Mouse (Mus musculus): ENCODE measurements around the gene Sik1. TPM values are rescaled to one million over a fixed set of nuclear protein-coding genes. Genes with fewer than 3 reads are reported as not detected.
A peak's percentile ranks its signal among the peaks of the same experiment; 100 is the strongest.
"Not testable (repeated sequence)": the region's sequence is repeated elsewhere in the genome, so short reads cannot be mapped to it uniquely, and the experiment has no call there.

Sik1 gene
- 10 to 100 TPM; 28.3 to 37.8 TPM for total RNA-seq (2021)
- long read RNA-seq, experiment 1, full-length matches to known transcripts: 3 of 8 reads
- long read RNA-seq, experiment 1, partial matches to known transcripts: 4 of 8 reads
- long read RNA-seq, experiment 1, other reads (novel, unspliced or antisense): 1 of 8 reads
- long read RNA-seq, experiment 2, partial matches to known transcripts: 0 of 1 reads
- long read RNA-seq, experiment 2, other reads (novel, unspliced or antisense): 1 of 1 reads

- DNase-seq (ENCODE audit: low spot score in 2 of 2): peak; percentile 98 to 99
Measured at GRCm38 (mm10) chr17:31855597-31856518, at the start of gene Sik1. Sik1 (minus strand) TSS chr17:31855804.

DNA sequence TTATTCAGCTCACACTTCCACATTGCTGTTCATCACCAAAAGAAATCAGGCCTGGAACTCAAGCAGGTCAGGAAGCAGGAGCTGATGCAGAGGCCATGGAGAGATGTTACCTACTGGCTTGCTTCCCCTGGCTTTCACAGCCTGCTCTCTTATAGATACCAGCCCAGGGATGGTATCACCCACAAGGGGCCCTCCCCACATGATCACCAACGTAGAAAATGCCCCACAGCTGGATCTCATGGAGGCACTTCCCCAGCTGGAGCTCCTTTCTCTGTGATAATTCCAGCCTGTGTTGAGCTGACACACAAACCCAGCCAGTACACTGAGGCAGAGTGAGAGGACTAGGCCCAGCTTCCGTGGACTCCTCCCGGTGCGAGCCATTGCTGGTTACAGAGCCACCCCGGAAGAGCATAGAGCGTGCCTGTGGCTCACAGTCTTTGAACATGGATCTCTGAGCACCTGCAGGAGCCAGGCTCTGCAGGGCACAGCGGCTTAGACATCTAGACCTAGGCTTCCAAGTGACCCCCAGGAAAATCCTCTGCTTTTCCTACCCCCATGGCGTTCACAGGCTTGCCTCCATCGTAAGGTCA, 49.7 kb upstream of the Sik1 start:
- DNase-seq (ENCODE audit: low spot score in 2 of 2): no peak

DNA sequence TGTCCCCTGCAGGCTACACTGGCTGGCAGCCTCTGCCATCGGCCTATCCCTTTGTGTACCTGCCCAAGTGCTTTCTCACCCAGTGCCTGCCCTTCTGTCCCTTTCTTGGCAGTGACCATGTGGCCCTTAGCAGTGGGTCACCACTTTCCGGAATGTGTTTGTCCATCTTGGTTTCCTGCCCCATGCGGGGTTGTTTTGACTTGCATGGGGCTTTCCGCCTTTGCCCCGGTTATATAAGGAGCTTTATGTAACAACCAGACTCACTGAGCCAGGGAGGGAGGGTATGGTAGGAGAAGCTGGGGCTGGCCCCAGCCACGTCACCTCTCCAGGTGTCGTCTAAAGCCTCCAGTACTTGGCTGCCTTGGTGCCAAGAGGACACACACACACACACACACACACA, 48.4 kb upstream of the Sik1 start:
- no peak for DNase-seq (ENCODE audit: low spot score in 2 of 2)

DNA sequence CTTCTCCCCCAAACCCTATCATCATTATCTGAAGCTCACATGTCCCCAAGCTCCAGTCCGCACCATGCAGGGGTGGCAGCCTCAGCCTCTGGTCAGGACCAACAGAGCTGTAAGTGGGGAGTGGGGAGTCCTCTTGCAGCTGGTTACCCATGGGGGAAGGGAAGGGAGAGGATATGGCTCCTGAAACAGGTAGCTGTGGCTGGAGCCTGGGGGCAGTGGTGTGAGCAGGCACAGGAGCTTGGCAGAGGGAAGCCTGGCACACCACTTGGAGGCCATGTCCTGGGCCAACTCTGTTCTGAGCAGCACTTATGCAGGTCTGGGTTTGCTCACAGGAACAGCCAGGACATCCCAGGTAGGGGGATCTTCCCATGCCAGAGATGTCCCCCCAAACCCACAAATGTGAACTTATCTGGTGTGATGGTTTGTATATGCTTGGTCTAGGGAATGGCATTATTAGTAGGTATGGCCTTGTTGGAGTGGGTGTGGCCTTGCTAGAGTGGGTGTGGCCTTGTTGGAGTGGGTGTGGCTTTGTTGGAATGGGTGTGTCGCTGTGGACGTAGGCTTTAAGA, 47.1 kb upstream of the Sik1 start:
- no peak for DNase-seq (ENCODE audit: low spot score in 2 of 2)

DNA sequence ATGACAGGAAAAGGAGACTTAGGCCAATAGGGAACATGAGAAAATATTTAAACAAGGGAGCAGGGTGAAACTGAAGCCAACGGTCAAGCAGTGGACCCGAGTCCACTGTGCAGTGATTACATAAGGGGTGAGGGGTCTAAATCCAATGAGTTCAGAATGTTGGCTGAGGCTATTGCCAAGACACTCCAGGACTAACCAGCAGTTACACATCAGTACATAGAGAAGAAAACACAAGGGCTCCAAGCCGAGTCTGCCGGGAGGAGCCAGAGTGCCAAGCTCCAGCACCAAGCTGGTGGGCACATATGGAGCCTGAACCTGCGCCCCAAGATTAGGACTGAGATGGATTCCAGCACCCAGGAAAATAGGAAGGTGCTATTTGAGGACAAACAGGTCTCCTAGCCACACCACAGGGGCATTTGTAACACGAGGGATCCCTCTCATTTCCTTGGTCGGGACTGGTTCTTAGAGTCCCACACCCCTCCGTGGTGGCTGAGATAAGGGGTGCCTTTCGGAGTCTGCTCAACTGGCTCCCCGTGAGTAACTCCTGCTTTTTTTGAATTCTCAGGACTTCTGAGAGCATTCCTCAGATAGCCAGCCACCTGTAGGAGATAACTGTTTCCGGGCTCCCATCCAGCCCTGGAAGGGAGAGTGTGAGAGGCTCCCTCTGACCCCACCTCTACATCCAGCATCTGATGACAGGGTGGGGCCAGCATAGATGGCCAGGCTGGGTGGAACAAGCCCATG, 46.0 kb upstream of the Sik1 start:
- no peak for DNase-seq (ENCODE audit: low spot score in 2 of 2)

DNA sequence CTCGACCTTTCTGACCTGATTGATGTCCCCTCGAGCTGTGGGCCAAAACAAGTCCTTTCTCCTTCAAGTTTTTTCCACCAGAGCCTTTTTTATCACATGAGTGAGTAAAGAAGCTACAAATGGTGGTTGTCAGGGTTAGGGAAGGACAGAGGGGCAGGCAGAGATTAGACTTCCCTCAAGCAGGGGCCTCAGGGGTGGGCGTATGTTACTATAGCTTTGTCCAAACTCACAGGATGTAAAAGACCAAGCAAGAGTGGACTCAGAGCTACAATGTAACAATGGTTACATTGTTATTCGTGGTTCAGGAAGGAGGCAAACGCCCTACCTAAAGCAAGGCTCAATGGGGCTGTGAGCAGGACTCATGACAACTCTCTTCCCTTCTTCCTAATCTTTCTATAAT, 43.3 kb upstream of the Sik1 start:
- DNase-seq (ENCODE audit: low spot score in 2 of 2): no peak

- DNase-seq (ENCODE audit: low spot score in 2 of 2): no peak
Measured at GRCm38 (mm10) chr17:31897186-31897793, 41.7 kb upstream of the Sik1 start.

- no peak for DNase-seq (ENCODE audit: low spot score in 2 of 2)
Measured at GRCm38 (mm10) chr17:31896751-31897150, 41.1 kb upstream of the Sik1 start.

DNA sequence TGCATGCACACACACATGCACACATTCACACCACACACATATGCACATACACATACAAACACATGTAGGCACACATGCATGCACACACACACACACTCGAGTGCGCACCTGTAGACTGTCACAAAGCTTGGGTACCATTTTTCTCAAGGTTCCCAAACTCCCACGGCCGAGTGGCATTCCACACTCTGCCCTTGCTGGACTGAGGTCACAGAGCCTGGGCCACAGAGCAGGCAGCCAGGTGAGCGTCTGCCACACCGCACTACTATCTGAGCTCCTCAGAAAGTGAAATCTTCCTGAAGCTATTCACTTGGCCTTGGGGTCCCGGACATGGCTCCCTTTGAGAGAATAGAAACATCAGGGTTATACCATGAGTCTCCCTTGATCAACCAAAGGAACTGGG, 40.7 kb upstream of the Sik1 start:
- DNase-seq (ENCODE audit: low spot score in 2 of 2): no peak

DNA sequence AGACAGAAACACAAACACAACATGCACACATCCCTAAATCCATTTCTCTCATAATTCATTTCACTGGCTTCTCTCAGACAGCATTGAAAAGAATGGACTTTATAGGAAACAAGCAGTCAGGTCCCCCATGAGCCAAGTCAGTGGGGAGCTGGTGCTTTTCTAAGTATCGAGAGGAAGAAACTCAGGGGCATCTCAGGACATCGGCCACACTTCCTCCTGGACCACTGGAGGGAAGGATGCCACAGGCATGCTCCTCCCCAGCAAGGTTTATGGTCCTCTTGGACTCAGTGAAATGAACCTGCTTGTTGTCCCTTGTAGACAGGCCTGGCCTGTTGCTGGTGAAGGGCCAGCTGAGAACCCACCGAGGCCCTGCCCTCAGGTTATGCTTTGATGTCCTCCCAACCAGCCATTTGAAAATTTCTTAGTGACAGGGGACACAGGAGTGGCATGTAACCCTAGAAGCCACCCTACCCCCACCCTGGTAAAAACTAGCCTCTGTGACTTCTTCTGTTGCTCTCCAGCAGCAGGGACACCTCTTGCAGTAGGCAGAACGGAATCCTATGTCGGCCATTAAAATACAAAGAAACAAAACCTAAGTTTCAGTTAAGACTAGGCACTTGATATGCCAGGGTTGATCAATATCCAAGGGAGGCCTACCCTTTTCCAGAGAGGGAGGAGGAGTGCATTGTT, 37.9 kb upstream of the Sik1 start:
- no peak for DNase-seq (ENCODE audit: low spot score in 2 of 2)

GRCm38 (mm10) chr17:31892750-31893149, 37.1 kb upstream of the Sik1 start:
- DNase-seq (ENCODE audit: low spot score in 2 of 2): peak; percentile 72 to 73

DNA sequence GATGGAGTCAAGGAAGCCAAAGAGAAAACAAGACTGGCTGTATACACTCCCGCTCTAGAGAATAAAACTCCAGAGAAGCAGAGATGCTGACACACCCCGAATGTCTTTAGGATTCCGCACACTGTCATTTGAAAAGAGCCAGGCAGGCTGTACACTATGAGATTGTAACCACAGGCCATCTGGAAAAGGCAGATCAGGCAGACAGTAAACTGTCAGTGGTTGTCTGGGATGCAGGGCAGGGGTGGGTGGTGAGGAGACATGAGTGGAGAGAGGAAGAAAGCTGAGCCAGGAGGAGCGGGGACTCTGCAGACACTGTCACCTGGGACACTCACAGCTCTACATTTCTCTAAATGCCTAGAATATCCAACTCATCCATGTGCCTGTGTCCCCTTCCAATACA, 36.3 kb upstream of the Sik1 start:
- no peak for DNase-seq (ENCODE audit: low spot score in 2 of 2)

DNA sequence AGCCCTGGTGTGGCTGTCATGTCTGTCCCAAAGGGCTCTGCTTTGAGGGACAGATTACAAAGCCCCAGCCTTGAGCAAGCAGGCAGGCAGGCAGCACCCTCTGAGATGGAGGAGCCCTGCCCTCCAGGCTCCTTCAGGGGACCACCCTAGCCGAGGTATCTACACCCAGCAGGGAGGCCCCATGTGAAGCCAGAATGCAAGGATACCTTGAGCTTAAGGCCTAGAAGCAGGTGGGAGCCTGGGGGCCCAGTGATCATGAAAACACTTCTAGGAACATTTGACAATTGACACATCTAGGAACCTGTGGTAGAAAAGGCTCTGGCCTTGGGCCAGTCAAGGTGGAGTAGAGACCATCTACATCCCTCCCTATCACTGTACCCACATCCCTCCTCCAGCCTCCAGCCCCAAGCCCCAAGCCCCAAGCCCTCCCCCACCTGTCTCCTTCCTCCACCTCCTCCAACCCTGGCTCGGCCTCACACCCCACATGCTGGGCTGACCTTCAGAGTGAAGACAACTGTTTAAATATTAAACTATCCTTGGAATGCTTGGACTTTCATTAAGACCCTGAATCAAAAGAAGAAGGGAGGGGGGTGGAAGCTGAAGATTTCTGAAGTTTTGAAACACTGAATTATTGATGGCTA, 34.8 kb upstream of the Sik1 start:
- no peak for DNase-seq (ENCODE audit: low spot score in 2 of 2)

DNA sequence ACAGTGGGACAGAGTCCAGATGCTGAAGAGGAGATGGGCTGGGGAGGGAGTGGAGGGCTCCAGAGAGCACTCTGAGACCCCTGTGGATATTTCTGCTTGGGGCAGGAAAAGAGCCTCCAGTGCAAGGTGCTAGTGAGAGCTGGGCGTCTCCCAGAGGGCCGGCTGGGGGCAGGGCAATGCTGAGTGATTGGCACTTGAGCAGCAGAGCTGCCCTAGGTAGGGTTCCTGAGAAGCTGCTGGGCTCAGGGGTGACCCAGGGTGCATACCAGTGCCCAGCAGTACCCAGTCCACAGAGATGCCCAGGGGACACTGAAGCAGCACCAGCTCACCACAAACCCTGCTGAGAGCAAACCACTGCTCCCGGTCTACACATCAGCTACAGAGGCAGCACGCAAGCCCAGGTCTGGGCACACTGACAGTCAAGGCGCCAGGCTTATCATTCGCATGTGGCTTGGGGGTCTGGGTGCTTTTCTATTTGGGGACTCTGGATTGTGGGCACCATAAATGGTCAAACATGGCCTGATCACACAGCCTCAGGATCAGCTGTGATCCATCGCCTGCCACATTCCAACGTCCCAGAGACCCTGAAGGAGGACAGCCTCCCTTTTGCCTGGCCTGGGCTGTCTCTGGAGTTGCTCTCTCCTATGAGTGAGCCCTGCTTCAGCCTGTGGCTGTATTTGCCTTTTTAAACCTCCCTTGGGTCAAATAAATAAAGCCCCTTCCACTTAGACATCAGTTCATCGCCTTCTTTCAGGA, 34.0 kb upstream of the Sik1 start:
- DNase-seq (ENCODE audit: low spot score in 2 of 2): no peak

DNA sequence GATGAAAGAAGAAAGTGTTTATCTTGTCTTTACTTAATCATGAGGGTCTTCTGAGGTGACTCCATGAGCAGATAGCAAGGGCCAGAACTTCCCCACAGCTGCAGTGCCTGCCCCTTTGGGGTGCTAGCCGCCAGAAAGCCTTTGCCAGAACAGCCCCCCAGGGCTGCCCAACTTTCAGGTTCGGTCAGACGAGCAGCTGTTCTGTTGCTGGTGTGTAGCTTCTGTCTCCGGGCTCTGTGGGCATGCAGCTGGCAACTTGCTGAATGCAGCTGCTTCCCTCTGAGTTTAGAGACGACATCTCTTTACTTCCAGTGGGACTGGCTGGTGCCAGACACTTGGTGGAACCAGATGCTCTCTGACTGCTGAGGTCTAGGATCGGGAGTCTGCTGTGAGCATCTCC, 32.9 kb upstream of the Sik1 start:
- DNase-seq (ENCODE audit: low spot score in 2 of 2): no peak

GRCm38 (mm10) chr17:31884676-31885075, 29.1 kb upstream of the Sik1 start:
- not testable (repeated sequence) for DNase-seq (ENCODE audit: low spot score in 2 of 2)

DNA sequence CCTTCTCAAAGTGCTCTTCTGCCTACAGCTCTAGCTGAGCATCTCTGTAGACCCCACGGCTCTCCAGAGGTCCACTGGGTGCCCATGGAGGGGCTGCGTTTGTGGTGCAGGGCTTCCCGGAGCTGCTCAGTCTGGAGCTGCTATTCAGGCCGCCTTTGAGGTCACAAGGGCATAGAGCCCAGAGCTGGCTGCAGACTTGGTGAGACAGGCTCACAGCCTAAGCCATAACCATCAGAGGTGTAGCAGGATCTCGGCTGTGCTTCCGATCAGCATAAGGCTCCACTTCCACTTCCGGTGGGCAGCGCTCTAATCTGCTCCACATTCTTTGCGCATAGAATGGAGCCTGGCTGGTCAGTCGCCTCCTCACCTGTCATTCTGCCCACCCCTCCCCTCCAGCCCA, 23.8 kb upstream of the Sik1 start:
- DNase-seq (ENCODE audit: low spot score in 2 of 2): no peak

DNA sequence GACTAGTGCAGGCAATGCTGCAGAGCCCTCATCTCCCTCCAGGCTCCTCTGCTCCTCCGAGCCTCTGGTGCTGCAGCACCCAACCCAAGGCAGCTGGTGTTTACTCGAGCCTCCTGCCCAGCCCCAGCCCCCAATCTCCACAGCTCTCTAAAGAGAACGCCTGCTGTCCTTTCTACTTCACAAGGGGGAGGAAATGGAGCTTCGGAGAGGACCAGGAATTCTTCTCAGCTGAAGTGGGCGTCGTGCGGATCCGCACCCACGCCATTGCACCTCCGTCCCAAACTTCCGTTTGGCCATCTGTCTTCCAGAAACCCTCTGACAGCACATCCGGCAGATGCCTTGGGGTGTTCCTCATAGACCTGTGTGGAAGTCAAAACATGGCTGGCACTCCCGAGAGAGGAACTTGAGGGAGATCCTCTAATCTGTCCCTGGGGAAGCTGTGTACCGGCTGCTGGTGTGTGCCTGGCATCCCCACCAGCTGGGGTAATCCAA, 22.1 kb upstream of the Sik1 start:
- peak; percentile 75 to 86 for DNase-seq (ENCODE audit: low spot score in 2 of 2)

- no peak for DNase-seq (ENCODE audit: low spot score in 2 of 2)
Measured at GRCm38 (mm10) chr17:31877181-31877581, 21.6 kb upstream of the Sik1 start.

All from left cerebral cortex, adult 18-20 months (tissue).